Mouse (Mus musculus) cortical plate, adult 2 months (tissue): ENCODE results near the gene Ch25h. TPM values are rescaled to one million over a fixed set of nuclear protein-coding genes. Genes with fewer than 3 reads are reported as not detected.

Experiments
- H3K27ac ChIP-seq: fragments of 200-500 bp; 2 replicates; pipeline ENCODE4 v1.5.1; 2012; ENCODE audit warnings: low read length, control low read depth, inconsistent platforms; ENCODE audit not compliant: insufficient read depth
- H3K4me1 ChIP-seq: fragments of 200-500 bp; 2 replicates; pipeline ENCODE4 v1.6.1; 2011; ENCODE audit warnings: low read length; ENCODE audit not compliant: control insufficient read depth, insufficient read depth
- H3K4me3 ChIP-seq: fragments of 200-500 bp; 2 replicates; pipeline ENCODE4 v1.5.1; 2011; ENCODE audit warnings: mild to moderate bottlenecking, low read length, control low read depth; ENCODE audit not compliant: insufficient read depth
- CTCF ChIP-seq: fragments of 200-500 bp; IDR thresholded peaks from 2 replicates; pipeline ENCODE4 v1.5.1; 2011; ENCODE audit warnings: mild to moderate bottlenecking, control low read depth, low read length; ENCODE audit not compliant: insufficient read depth; ENCODE audit errors: extremely low read depth
- POLR2A ChIP-seq: fragments of 200-500 bp; IDR thresholded peaks from 2 replicates; pipeline ENCODE4 v1.6.1; 2011; ENCODE audit warnings: mild to moderate bottlenecking, low read length, control low read depth; ENCODE audit not compliant: insufficient read depth; ENCODE audit errors: extremely low read depth
- polyA plus RNA-seq: library from polyadenylated mRNA; depleted of rRNA; stranded (reverse); fragments of >200 nt; gene quantifications from 2 replicates; pipeline ENCODE4 v1.2.3, GENCODE M21; 2012; rRNA removed

Gene Ch25h
- polyA plus RNA-seq, 1 experiment, result 2.4 TPM

DNA sequence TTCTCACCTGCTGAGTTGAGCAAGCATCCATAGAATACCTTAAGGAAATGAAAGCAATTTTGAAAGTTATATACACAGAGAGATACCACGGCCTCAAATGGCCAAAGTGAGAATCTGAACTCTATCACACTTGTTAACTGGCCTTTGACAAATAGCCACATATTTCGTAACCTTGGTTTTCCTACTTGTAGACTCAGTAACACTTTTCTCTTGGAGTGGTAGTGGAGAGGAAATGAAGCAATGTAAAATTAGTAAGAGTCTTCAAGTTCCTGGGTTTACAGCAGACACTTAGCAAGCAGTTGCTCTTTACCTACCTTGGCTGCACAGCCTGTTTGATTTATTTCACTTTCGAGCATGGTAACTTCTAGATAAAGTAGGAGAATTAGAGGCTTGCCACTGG lies 30.2 kb downstream of the Ch25h start:
- Histone ChIP-seq H3K27ac (no peak overlapping the region), H3K4me1 (no peaks in the 10 kb centered on the region), H3K4me3 (no peak overlapping the region)
- no peak for TF ChIP-seq CTCF
- no peak for TF ChIP-seq POLR2A

- TF ChIP-seq CTCF (no peak), POLR2A (no peak)
- Histone ChIP-seq H3K4me1 (no peaks in the 10 kb centered on the region), H3K4me3 (no peak overlapping the region), H3K27ac (no peak overlapping the region)
Measured at GRCm38 (mm10) chr19:34441979-34442378, 33.0 kb downstream of the Ch25h start.

DNA sequence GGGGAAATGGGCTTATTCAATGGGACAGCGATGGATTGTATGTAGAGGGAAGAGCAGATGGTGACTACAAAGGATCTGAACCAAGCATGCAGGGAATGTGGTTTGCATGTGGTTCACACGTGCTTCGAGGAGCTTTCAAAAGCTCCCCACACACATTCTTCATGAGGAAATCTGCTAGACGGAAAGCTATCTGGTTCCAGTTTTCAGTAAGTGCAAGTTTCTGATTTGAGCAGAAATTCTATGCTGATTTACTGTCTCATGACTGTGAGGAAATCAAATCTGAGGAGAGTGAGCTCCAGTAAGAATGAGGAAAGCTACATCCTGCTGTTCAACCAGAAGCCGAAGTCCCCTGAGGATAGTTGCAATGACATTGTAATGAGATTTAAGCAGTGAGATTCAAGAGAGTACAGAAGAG lies 39.8 kb downstream of the Ch25h start:
- TF ChIP-seq CTCF (no peak), POLR2A (no peak)
- H3K27ac ChIP-seq, result no peak overlapping the region
- no peak overlapping the region for H3K4me3 ChIP-seq
- H3K4me1 ChIP-seq, result no peaks in the 10 kb centered on the region

GRCm38 (mm10) chr19:34431314-34431713 lies 43.6 kb downstream of the Ch25h start:
- H3K4me3 ChIP-seq, result no peak overlapping the region
- no peaks in the 10 kb centered on the region for H3K4me1 ChIP-seq
- H3K27ac ChIP-seq, result no peak overlapping the region
- TF ChIP-seq CTCF (no peak), POLR2A (no peak)

DNA sequence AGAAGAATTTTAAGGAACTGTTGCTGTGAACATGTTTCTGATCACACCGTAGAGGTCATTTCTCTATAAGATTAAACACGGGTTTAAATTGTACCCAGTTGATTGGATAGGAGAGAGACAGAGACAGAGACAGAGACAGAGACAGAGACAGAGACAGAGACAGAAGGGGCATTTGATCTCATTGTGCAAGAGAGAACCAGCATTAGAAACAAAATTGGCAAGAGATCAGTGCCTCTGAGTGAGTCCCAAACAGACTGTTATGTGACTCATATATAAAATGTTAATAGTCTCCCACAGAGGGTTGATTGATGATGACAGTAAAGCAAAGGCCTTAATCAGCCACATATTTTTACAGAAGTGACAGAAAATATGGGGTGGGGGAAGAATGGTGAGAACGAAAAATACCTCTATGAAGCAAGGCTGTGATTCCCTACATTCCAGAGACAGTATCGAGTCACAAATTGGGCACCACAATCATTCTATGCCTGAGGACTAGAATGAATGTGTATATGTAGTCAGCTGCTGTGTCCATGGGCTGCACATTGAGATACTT lies 51.1 kb downstream of the Ch25h start:
- H3K4me1 ChIP-seq, result no peaks in the 10 kb centered on the region
- no peak overlapping the region for H3K27ac ChIP-seq
- H3K4me3 ChIP-seq, result no peak overlapping the region
- TF ChIP-seq POLR2A (no peak), CTCF (no peak)

Other genes with a start within 250 kb of the Ch25h start
- gene Acta2, start 219.6 kb downstream of the Ch25h start, polyA plus RNA-seq, result 34.9 and 39.0 TPM in 2 replicates
- gene Fas, start 184.5 kb downstream of the Ch25h start, polyA plus RNA-seq, result 2.0 and 2.8 TPM in 2 replicates
- gene Lipa, start 52.3 kb upstream of the Ch25h start, polyA plus RNA-seq, result 15.6 and 17.8 TPM in 2 replicates
- 5.1 and 6.7 TPM in 2 replicates for gene Ifit2, start 75.5 kb upstream of the Ch25h start, polyA plus RNA-seq
- 15.3 and 16.9 TPM in 2 replicates for gene Ifit3, start 108.4 kb upstream of the Ch25h start, polyA plus RNA-seq
- 2.9 TPM in 2 replicates for gene Ifit1bl1, start 126.8 kb upstream of the Ch25h start, polyA plus RNA-seq
- gene Ifit3b, start 132.8 kb upstream of the Ch25h start, polyA plus RNA-seq, result 4.7 and 6.0 TPM in 2 replicates
- 0.54 and 0.62 TPM in 2 replicates for gene Ifit1bl2, start 165.6 kb upstream of the Ch25h start, polyA plus RNA-seq
- gene Ifit1, start 165.7 kb upstream of the Ch25h start, polyA plus RNA-seq, result 3.3 and 5.3 TPM in 2 replicates